Mouse (Mus musculus): ENCODE measurements around the gene Fancd2os.

Fancd2os gene

DNA sequence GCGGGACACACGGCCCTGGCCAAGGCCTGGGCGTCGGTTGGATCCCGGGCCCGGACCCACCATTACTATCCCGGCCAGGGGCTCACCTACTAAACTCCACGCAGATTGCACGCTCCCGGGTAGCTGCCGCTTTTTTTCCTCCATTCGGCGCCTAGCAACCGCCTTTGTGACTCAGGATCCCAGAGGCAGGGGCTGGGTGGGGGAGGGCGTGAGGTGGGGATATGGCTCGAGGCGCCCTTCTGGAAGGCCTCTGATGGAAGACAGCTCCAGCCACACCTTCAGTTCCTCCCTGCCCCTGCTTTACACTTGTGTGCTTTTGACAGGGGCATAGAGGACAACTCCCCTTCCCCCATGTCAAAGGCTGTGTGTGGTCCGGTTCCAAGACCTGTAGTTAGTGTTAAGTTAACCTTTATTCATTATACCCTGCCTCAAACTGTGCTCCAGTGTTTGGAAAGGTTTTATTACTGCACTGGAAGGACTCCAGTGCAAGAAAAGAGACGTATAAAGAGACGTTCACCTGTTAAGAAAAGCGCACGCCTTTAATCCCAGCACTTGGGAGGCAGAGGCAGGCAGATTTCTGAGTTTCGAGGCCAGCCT is at the start of gene Fancd2os:
TSS of gene Fancd2os (minus strand) at position 173 of the 597 bp plus-strand sequence.
- no peak for DNase-seq (ENCODE audit: low read depth, low spot score)

DNA sequence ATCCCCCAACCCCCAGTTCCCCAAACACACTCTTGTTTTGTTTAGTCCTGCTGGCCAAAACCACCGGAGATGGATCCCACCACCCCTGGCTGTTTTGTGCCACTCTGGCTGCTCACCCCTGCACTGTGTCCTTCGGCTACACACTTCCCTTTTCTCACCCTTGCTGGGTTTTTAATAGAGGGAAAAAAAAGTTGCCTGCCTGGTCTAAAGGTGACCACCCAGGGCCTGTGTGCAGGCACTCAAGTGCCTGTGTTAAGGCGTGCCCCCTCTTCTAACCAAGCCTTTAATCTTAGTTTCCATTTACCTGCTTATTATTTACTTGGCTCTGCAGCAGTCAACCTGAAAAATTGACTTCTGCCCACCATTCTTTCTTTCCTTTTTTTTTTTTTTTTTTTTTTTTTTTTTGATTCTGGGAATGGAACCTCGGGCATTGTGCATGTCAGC is 49.7 kb upstream of the Fancd2os start:
- DNase-seq (ENCODE audit: low read depth, low spot score) = peak; percentile 19

- DNase-seq (ENCODE audit: low read depth, low spot score) = no peak
Observed at GRCm38 (mm10) chr6:113649346-113650196, 49.1 kb upstream of the Fancd2os start.

DNA sequence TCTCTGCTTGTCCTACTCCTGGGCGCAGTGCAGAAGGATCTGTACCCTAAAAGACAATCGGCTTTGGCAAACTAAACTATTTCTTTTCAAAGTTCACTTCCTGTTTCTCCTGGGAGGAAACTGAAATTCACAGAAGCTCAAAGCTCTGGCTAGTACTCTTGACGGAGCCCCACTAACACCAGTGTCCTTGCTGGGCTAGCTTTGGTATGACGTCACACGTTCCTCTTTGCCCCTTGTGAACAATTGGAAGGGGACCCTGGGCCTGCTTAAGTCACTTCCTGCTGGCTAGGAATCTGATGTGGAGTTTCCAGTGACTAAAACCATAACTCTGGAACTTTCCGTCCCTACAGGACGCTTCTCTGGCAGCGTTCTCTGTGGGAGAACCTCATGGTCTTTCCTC is 44.3 kb upstream of the Fancd2os start:
- peak; percentile 54 for DNase-seq (ENCODE audit: low read depth, low spot score)

- no peak for DNase-seq (ENCODE audit: low read depth, low spot score)
Observed at GRCm38 (mm10) chr6:113643967-113644366, 43.5 kb upstream of the Fancd2os start.

DNA sequence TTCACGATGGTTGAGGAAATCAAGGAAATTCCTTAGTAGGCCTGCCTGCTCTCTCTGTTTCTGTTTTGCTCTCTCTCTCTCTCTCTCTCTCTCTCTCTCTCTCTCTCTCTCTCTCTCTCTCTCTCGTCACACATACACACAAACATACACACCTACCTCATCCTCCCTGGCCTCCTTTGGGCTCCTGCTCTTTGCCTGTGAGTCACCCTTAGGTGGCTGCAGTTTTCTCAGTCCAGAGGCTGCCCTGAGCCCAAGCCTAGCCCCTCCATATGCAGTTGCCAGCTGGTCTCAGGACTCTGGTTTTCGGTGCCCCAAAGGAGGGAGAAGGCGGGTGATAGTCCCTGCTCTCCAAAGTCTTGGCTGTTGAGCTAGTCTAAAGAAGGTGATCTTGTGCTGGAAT is 42.5 kb upstream of the Fancd2os start:
- no peak for DNase-seq (ENCODE audit: low read depth, low spot score)

DNA sequence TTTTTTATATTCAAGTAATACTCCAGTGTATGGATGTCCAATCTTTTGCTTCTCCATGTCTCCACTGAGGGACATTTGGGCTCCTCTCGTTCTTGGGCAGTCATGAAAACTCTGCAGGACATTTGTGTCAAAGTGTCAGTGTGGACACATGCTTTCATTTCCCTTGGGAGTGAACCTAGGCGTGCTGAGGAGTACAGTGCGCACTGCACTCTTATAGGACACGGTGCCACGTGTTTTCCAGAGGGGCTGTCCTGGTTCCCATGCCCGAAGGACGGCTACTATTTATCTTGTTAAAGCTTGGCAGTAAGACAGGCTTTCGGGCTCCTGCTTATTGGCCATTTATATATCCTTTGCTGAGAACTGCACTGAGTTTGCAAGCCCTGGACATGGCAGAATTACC is 42.1 kb upstream of the Fancd2os start:
- no peak for DNase-seq (ENCODE audit: low read depth, low spot score)

DNA sequence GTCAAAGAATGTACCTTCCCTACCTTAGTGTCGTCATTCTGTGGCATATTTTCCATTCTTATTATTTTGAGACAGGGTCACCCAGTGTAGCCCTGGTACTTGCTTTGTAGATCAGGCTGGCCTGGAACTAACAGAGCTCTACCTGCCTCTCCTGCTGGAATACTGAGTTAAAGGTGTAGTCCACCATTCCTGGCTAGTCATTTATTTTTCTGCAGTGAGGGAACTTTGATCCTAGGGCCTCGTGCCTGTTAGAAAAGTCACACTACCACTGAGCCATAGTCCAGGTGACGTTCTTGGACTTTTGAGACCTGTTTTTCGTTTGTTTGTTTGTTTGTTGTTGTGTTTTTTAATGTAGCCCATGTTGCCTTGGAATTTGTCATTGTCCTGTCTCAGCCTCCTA is 38.7 kb upstream of the Fancd2os start:
- DNase-seq (ENCODE audit: low read depth, low spot score) = no peak

GRCm38 (mm10) chr6:113638302-113639040 is 38.0 kb upstream of the Fancd2os start, which contains the start of gene Irak2:
Gene Irak2, plus strand, starts transcription at chr6:113638467.
- peak; percentile 97 for DNase-seq (ENCODE audit: low read depth, low spot score)

DNA sequence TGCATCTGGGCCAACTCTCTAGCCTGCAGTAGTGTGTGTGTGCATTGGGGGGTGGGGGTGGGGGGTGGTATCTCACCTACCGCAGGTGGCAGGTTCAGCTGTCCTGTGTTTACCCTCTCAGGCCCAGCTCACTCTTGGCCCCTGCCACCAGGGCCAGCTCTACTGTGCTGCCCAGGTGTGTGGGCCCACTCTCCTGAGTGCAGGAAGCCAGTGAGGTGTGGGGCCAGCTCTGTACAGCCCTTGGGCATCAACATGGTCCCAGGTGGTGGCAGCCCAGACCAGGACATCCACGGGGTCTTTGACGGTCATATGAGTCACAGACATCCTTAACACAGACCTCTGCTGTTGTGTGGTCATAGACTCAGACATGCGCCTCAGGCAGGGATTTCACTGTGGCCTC is 32.3 kb upstream of the Fancd2os start:
- no peak for DNase-seq (ENCODE audit: low read depth, low spot score)

- peak; percentile 71 for DNase-seq (ENCODE audit: low read depth, low spot score)
Observed at GRCm38 (mm10) chr6:113630322-113630721, 29.8 kb upstream of the Fancd2os start.

DNA sequence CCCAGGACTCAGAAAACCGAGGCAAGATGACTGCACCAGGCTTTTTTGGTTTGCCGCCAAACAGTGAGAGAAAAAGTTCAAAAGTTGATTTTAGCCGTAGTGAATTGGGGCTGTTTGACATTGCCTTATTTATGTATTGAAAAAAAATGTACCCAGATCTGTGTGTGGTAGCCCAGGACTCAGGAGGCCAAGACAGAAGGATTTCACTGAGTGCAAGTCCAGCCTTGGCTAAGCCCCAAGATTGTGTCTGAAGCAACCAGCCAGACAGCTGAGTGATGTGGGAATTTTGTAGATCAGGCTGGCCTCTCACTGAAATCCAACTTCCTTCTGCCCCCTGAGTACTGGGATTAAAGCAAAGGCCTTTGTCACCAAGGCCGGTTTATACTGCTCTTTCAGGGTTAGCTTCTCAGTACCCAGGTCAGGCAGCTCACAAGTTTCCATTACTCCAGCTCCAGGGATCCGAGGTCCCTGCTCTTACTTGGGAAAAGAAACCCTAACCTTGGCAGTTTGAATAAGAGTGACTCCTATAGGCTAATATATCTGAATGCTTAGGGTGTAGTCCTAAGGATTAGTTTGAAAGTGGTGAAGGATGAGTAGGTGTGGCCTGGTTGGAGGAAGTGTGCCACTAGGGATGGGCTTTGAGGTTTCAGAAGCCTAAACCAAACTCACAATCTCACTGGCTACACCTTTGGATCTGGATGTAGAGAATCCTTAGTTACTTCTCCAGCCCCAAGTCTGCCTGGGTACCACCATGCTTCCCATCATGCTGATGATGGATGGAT is 24.7 kb upstream of the Fancd2os start:
- DNase-seq (ENCODE audit: low read depth, low spot score) = peak; percentile 32

DNA sequence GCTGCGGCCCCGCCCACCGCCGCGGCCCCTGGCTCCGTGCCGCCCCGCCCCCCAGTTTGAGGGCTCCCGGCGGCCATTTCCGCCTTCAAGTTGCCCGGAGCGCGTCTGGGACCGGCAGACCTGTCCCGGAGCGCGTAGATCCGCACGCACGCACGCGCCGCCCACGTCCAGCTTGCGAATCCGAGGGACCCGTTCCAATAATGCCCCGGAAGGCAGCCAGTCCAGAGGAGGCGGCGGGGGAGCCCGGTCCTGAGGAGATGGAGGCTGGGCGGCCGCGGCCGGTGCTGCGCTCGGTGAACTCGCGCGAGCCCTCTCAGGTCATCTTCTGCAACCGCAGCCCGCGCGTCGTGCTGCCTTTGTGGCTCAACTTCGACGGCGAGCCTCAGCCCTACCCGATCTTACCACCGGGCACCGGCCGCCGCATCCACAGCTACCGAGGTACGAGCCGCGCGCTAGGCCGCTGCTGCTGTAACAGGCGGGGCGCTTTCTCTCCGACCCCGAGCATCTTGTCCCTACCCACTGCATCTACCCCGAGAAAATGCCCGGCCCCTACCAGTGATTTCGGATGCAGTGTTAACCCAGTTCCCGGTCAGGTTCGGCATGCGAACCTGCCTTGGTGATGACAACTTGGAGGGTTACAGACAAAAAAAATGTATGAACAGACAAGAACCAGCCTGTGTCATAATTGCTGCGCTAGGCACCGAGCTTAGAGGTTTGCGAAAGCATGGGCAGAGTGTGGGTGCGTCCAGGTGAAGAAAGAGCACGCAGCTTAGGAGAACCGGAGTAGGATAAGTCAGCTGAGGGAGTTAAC is 23.6 kb upstream of the Fancd2os start, which contains the start of gene Vhl:
TSS of gene Vhl (plus strand) at position 19 of the 811 bp plus-strand sequence.
- peak; percentile 93 for DNase-seq (ENCODE audit: low read depth, low spot score)

- DNase-seq (ENCODE audit: low read depth, low spot score) = no peak
Observed at GRCm38 (mm10) chr6:113623386-113623785, 22.9 kb upstream of the Fancd2os start.

DNA sequence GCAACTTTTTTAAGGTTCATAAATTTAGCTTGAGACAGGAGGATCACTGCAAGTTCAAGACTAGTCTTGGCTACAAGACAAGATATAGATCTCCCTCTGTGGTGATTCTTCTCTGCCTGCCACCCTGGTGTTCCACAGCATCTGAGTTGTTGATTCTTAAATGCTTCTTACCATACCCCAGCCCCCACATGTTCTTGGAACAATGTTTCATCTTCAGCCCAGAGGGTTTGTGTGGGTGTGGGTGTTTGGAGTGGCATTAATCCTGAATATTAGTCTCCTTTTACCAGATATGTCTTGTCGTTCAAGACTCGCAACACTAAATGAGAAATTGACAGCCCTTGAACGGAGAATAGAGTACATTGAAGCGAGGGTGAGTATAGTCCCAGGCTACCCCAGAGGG is 15.0 kb upstream of the Fancd2os start:
- peak; percentile 43 for DNase-seq (ENCODE audit: low read depth, low spot score)

DNA sequence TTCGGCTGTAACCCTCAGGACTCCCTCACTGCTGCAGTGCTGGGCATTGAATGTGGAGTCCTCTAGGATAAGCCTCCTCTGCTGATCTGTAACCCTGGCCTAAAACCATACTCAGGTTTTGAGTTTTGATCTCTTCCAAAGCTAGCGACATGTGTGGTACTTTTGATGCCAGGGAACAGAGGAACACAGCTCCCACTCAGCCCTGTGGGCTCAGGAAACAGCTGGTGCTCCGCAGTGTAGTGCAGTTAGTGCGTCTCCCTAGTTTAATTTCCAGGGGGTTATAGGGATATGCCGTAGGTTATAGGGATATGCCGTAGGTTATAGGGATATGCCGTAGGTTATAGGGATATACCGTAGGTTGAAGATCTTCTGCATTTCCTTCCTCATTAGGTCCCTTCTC is 14.5 kb upstream of the Fancd2os start:
- peak; percentile 76 for DNase-seq (ENCODE audit: low read depth, low spot score)

DNA sequence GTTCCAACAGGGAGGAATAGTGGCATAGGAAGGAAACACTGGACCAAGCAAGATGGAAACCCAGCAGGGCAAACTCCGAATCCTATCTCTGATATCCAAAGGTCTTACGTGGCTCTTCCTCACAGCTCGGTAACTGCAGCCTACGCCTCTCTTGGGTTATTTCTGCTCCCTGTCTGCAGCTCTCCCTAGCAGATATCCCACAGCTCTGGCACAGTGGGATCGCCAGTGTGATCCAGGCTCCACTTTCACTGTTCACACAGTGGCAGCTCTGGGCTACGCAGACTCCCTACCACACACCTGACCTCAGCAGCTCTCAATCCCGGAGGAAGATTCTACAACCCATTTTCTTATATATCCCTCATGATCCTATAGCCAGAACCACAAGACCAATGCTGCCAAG is 13.6 kb upstream of the Fancd2os start:
- DNase-seq (ENCODE audit: low read depth, low spot score) = peak; percentile 74

DNA sequence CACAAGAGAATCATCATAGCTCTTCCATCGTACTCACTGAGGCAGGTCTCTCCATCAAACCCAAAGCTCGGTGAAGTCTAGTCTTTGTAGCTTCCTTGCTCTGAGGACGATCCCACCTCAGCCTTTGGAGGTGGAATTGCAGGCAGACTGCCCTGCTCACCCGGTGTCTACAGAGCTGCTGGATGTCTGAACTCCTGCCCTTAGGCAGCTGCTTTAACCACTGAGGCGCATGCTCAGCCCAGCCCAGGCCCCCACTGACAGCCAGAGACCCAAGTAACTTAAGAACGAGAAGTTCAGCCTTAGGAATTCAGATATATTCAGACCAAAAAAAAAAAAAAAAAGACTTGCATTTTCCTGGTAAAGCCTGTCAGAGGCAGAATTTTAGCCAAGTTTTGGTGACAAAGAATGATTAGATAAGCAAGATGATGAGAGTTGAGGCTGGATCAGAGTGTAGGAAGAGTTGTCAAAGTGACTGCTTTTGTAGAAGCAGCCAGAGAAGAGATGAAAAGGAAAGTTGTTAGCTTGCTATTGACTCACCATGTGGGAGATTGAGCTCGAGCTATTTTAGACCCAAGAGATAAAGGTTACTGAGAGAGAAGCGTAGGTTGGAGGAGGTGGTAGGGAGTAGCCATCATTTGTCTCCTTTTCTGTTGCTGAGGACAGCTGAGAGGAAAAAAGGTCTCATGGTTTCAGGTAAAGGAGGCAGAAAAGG is 11.9 kb upstream of the Fancd2os start:
- peak; percentile 90 for DNase-seq (ENCODE audit: low read depth, low spot score)

GRCm38 (mm10) chr6:113609293-113609692 is 8.8 kb upstream of the Fancd2os start:
- DNase-seq (ENCODE audit: low read depth, low spot score) = peak; percentile 79

GRCm38 (mm10) chr6:113608871-113609270 is 8.4 kb upstream of the Fancd2os start:
- DNase-seq (ENCODE audit: low read depth, low spot score) = no peak

All from brain, adult 2 months (tissue).